Mouse (Mus musculus): ENCODE data around the gene Copg2.

GRCm38 (mm10) chr6:30745591-30745990, 151.0 kb downstream of the Copg2 start:
- TF ChIP-seq CTCF (IDR thresholded peaks at IDR 0.05; ENCODE audit: insufficient read depth, low read depth, low read length) (no peak), POLR2A (IDR thresholded peaks at IDR 0.05; ENCODE audit: insufficient read depth, low read depth, low read length) (no peak)

Measured in olfactory bulb, adult 2 months (tissue).